Comparison of ENCODE assay signal across 10 mouse cellular contexts in genomic region chr11:44612156-44612555, GRCm38 (mm10). TPM values are rescaled to one million over a fixed set of nuclear protein-coding genes. Genes with fewer than 3 reads are reported as not detected.
DNase-seq lines count a peak whose midpoint lies in the region; ATAC-seq and TF ChIP-seq lines count a peak whose summit lies in the region.
"Had no signal": no experiment of that assay in that cellular context is flagged by ENCODE, and none has a peak within 500 bp of the region (broad histone marks: within the 10 kb centered on the region; RNA-seq: fewer than 3 reads in every experiment).

No protein-coding gene starts in this region.

- ATAC-seq in heart, embryonic 14.5 days (ENCODE audit: insufficient number of reproducible peaks, insufficient read depth, low FRiP score, low read depth), result no peak

- no peaks in the 10 kb centered on the region for H3K9me3 ChIP-seq in heart, embryonic 14.5 days (ENCODE audit: control insufficient read depth, low read length)
- H3K9me3 ChIP-seq in limb, embryonic 10.5 days (replicated peaks), result no peaks in the 10 kb centered on the region

- peak overlapping the region; percentile 96 for H3K4me2 ChIP-seq in heart, embryonic 14.5 days (ENCODE audit: low read length)

- H3K36me3 ChIP-seq in heart, embryonic 14.5 days (ENCODE audit: control insufficient read depth, insufficient read depth, low read length), result no peaks in the 10 kb centered on the region
- H3K36me3 ChIP-seq in limb, embryonic 10.5 days, result no peaks in the 10 kb centered on the region

- no peak for TF ChIP-seq CTCF in lung, adult 2 months (IDR thresholded peaks at IDR 0.05; ENCODE audit: insufficient read depth, low read length)

- WGBS in heart, embryonic 14.5 days, result 9% methylated on average over 10 of the region's 10 CpGs
- 5% methylated on average over 10 of the region's 10 CpGs for WGBS in limb, embryonic 10.5 days
- WGBS in lung, adult 2 months, result 19% methylated on average over 10 of the region's 10 CpGs

- peak overlapping the region in 1 of 2 experiments; percentile 50; a peak in 3 of 4 replicates for H3K4me3 ChIP-seq in heart, embryonic 14.5 days (ENCODE audit: control insufficient read depth in 1 of 2, insufficient read depth in 1 of 2, low read depth in 1 of 2, low read length in 2 of 2)
- H3K4me3 ChIP-seq in limb, embryonic 10.5 days, result peak overlapping the region; percentile 55
- H3K4me3 ChIP-seq in lung, adult 2 months (replicated peaks; ENCODE audit: extremely low read depth, low read depth, low read length), result no peak overlapping the region

- no peak overlapping the region; the same call in 1 of the 2 replicates for H3K9ac ChIP-seq in heart, embryonic 14.5 days (ENCODE audit: low read length)

- H3K4me1 ChIP-seq in heart, embryonic 14.5 days (ENCODE audit: control insufficient read depth in 2 of 2, insufficient read depth in 2 of 2, low read length in 2 of 2), result peaks cover 16 to 26% of the 10 kb centered on the region in 2 experiments
- peaks cover 42% of the 10 kb centered on the region for H3K4me1 ChIP-seq in limb, embryonic 10.5 days
- peaks cover 3% of the 10 kb centered on the region; the same call in 1 of the 2 replicates for H3K4me1 ChIP-seq in lung, adult 2 months (ENCODE audit: control insufficient read depth, insufficient read depth, low read length)

- peaks cover 55% of the 10 kb centered on the region for H3K27me3 ChIP-seq in heart, embryonic 14.5 days (ENCODE audit: control insufficient read depth, insufficient read depth, low read length)
- H3K27me3 ChIP-seq in limb, embryonic 10.5 days (ENCODE audit: low read depth, poor library complexity, severe bottlenecking), result peaks cover 61% of the 10 kb centered on the region

- no peak overlapping the region for H3K27ac ChIP-seq in heart, embryonic 14.5 days (replicated peaks in 1 of 2; ENCODE audit: control insufficient read depth in 1 of 2, insufficient read depth in 1 of 2, low read depth in 2 of 2, low read length in 2 of 2)
- H3K27ac ChIP-seq in limb, embryonic 10.5 days, result peak overlapping the region; percentile 46; the same call in 1 of the 2 replicates

- no peak for DNase-seq in heart, postnatal 25 days (ENCODE audit: low spot score)
- DNase-seq in A20 (ENCODE audit: low read depth, low spot score), result peak; percentile 75
- peak; percentile 24 for DNase-seq in embryo, embryonic 11 days
- DNase-seq in limb, embryonic 10.5 days (ENCODE audit: low spot score), result peak; percentile 42
- no peak for DNase-seq in left cerebral cortex, adult 11 months (ENCODE audit: low spot score)
- DNase-seq in lung, adult 2 months, result no peak
- DNase-seq in kidney, postnatal 36 days, result no peak
- DNase-seq: adrenal gland, postnatal 10 days; gastrocnemius, postnatal 25 days had no signal

- no peak for TF ChIP-seq POLR2A in lung, adult 2 months (IDR thresholded peaks at IDR 0.05; ENCODE audit: borderline replicate concordance, extremely low read depth, low read depth, low read length)

- intact Hi-C loops in heart, postnatal 25 days (cut with DNase I), result loop anchor here (5.0 kb wide), 1 partner anchor 285 kb away; no protein-coding TSS in a partner anchor

RNA-seq across cellular contexts. Expression of gene Ebf1, which starts 5.0 kb away (rescaled TPM):
- 17.0 and 17.7 TPM in 2 replicates for polyA plus RNA-seq in heart, embryonic 14.5 days (2014; fragmentation: Nextera tagmentation; extraction: Ambion mirVana)
- total RNA-seq in heart, postnatal 25 days (2021), result 10 to 100 TPM in 1 of 2 experiments, 1 to 10 TPM in 1; 10.0 to 13.8 TPM
- polyA plus RNA-seq in limb, embryonic 10.5 days (2016; fragmentation: Nextera tagmentation; extraction: Ambion mirVana), result 7.4 and 23.8 TPM in 2 replicates
- polyA plus RNA-seq in lung, adult 2 months (2012; rRNA removed), result 10.7 and 11.8 TPM in 2 replicates

Comparison
In these comparisons a context has a peak if more than half of its experiments do, and no peak if none do; other contexts are left out.
1. DNase-seq: peak in A20 (single experiment), embryo, embryonic 11 days (single experiment) and limb, embryonic 10.5 days (single experiment); none in heart, postnatal 25 days (single experiment), left cerebral cortex, adult 11 months (single experiment), lung, adult 2 months (single experiment) and kidney, postnatal 36 days (0 of 2).